ENCODE assay signal across 16 mouse cellular contexts in genomic region chr14:72600375-72600774, GRCm38 (mm10).
DNase-seq lines count a peak whose midpoint lies in the region; ATAC-seq lines count a peak whose summit lies in the region.
"Had no signal": no experiment of that assay in that cellular context is flagged by ENCODE, and none has a peak within 500 bp of the region (broad histone marks: within the 10 kb centered on the region; RNA-seq: fewer than 3 reads in every experiment).

No protein-coding gene starts in this region.

- peaks cover 11% of the 10 kb centered on the region for H3K36me3 ChIP-seq in embryonic facial prominence, embryonic 13.5 days
- H3K36me3 ChIP-seq in embryonic facial prominence, embryonic 10.5 days (replicated peaks): peaks cover 18% of the 10 kb centered on the region
- peaks cover 9% of the 10 kb centered on the region for H3K36me3 ChIP-seq in neural tube, embryonic 15.5 days
- H3K36me3 ChIP-seq in midbrain, embryonic 15.5 days (replicated peaks): 0 out of 2 replicates have a peak, but pooled peaks cover 3% of the 10 kb centered on the region

- no peak overlapping the region for H3K4me2 ChIP-seq in embryonic facial prominence, embryonic 13.5 days
- H3K4me2 ChIP-seq in neural tube, embryonic 15.5 days: peak overlapping the region; percentile 11; the same call in 1 of the 2 replicates
- H3K4me2 ChIP-seq in midbrain, embryonic 15.5 days: peak overlapping the region; percentile 13; the same call in 1 of the 2 replicates

- H3K9ac ChIP-seq in embryonic facial prominence, embryonic 13.5 days: 0 out of 2 replicates have a peak overlapping the region, but pooled peaks have one; percentile 11
- no peak overlapping the region for H3K9ac ChIP-seq in neural tube, embryonic 15.5 days (replicated peaks)
- no peak overlapping the region for H3K9ac ChIP-seq in midbrain, embryonic 15.5 days

- no peak overlapping the region for H3K27ac ChIP-seq in embryonic facial prominence, embryonic 13.5 days
- no peak overlapping the region for H3K27ac ChIP-seq in embryonic facial prominence, embryonic 10.5 days (replicated peaks)
- no peak overlapping the region for H3K27ac ChIP-seq in neural tube, embryonic 15.5 days (replicated peaks)
- no peak overlapping the region for H3K27ac ChIP-seq in midbrain, embryonic 15.5 days
- H3K27ac ChIP-seq: heart, embryonic 10.5 days had no signal

- H3K27me3 ChIP-seq in embryonic facial prominence, embryonic 13.5 days: no peaks in the 10 kb centered on the region
- H3K27me3 ChIP-seq in embryonic facial prominence, embryonic 10.5 days (replicated peaks; ENCODE audit: low read depth, poor library complexity, severe bottlenecking): no peaks in the 10 kb centered on the region
- no peaks in the 10 kb centered on the region for H3K27me3 ChIP-seq in neural tube, embryonic 15.5 days (replicated peaks)
- H3K27me3 ChIP-seq in midbrain, embryonic 15.5 days (replicated peaks): no peaks in the 10 kb centered on the region
- H3K27me3 ChIP-seq: CH12.LX had no signal

- no peaks in the 10 kb centered on the region for H3K9me3 ChIP-seq in embryonic facial prominence, embryonic 13.5 days
- no peaks in the 10 kb centered on the region for H3K9me3 ChIP-seq in embryonic facial prominence, embryonic 10.5 days
- H3K9me3 ChIP-seq in neural tube, embryonic 15.5 days (replicated peaks): no peaks in the 10 kb centered on the region
- no peaks in the 10 kb centered on the region for H3K9me3 ChIP-seq in midbrain, embryonic 15.5 days
- H3K9me3 ChIP-seq: heart, embryonic 10.5 days had no signal

- no peak for DNase-seq in embryonic facial prominence, embryonic 10.5 days (ENCODE audit: low spot score)
- peak; percentile 20 to 24 for DNase-seq in left cerebral cortex, adult 18-20 months (ENCODE audit: low spot score in 2 of 2)
- DNase-seq in left cerebral cortex, adult 8-10 months (ENCODE audit: low spot score in 2 of 2): no peak
- no peak for DNase-seq in neural tube, embryonic 10.5 days (ENCODE audit: extremely low spot score, low spot score)
- DNase-seq in thymus, postnatal 36 days: no peak
- DNase-seq: adrenal gland, postnatal 10 days; cerebellum, adult 9-11 months; gastrocnemius, postnatal 14 days; kidney, adult 2 months; lung, adult 18-20 months; lung, postnatal 4 days had no signal

- no peak for ATAC-seq in embryonic facial prominence, embryonic 13.5 days (ENCODE audit: insufficient number of reproducible peaks, insufficient read depth, low FRiP score, low TSS enrichment, low read depth)
- ATAC-seq in neural tube, embryonic 15.5 days (ENCODE audit: low FRiP score): no peak
- no peak for ATAC-seq in midbrain, embryonic 15.5 days (replicated peaks)

- peaks cover 14% of the 10 kb centered on the region for H3K4me1 ChIP-seq in embryonic facial prominence, embryonic 13.5 days
- peaks cover 18% of the 10 kb centered on the region for H3K4me1 ChIP-seq in embryonic facial prominence, embryonic 10.5 days
- H3K4me1 ChIP-seq in neural tube, embryonic 15.5 days: peaks cover 24% of the 10 kb centered on the region
- peaks cover 26% of the 10 kb centered on the region for H3K4me1 ChIP-seq in midbrain, embryonic 15.5 days

- 87% methylated on average over 6 of the region's 6 CpGs for WGBS in embryonic facial prominence, embryonic 13.5 days
- WGBS in embryonic facial prominence, embryonic 10.5 days: 84% methylated on average over 6 of the region's 6 CpGs
- 90% methylated on average over 6 of the region's 6 CpGs for WGBS in neural tube, embryonic 15.5 days
- 90% methylated on average over 6 of the region's 6 CpGs for WGBS in midbrain, embryonic 15.5 days

- no peak overlapping the region for H3K4me3 ChIP-seq in embryonic facial prominence, embryonic 13.5 days
- no peak overlapping the region for H3K4me3 ChIP-seq in embryonic facial prominence, embryonic 10.5 days
- no peak overlapping the region for H3K4me3 ChIP-seq in neural tube, embryonic 15.5 days (replicated peaks)
- H3K4me3 ChIP-seq in midbrain, embryonic 15.5 days: no peak overlapping the region
- H3K4me3 ChIP-seq: heart, embryonic 10.5 days had no signal

Comparison
In these comparisons a context has a peak if more than half of its experiments do, and no peak if none do; other contexts are left out.
1. DNase-seq: peak in left cerebral cortex, adult 18-20 months (2 of 2); none in embryonic facial prominence, embryonic 10.5 days (single experiment), left cerebral cortex, adult 8-10 months (0 of 2), neural tube, embryonic 10.5 days (single experiment) and thymus, postnatal 36 days (0 of 2).